Mouse (Mus musculus) granulocyte monocyte progenitor cell, adult 5-6 weeks (primary cell): ENCODE measurements around the gene Asrgl1. TPM values are rescaled to one million over a fixed set of nuclear protein-coding genes. Genes with fewer than 3 reads are reported as not detected.
"Not testable (repeated sequence)": the region's sequence is repeated elsewhere in the genome, so short reads cannot be mapped to it uniquely, and the experiment has no call there.

ENCODE experiments used
- ATAC-seq: replicated peaks from 2 replicates; pipeline ENCODE4 v1.8.0; 2016; ENCODE audit warnings: mild to moderate bottlenecking, moderate TSS enrichment, inconsistent platforms; ENCODE audit not compliant: poor library complexity, severe bottlenecking
- total RNA-seq, 2 experiments: library from RNA; stranded (forward) in 1 of 2; stranded (reverse) in 1 of 2; fragments of 200-712, 200-1000 nt in 1 of 2; fragments of >200 nt in 1 of 2; fragmentation: Nextera tagmentation in 1 of 2; gene quantifications; 2 replicates each; pipeline ENCODE4 v1.2.3; 2014 to 2017

Asrgl1 gene
- 22.0 and 32.6 TPM in 2 replicates for total RNA-seq (2014; fragmentation: Nextera tagmentation)
- 26.9 and 30.5 TPM in 2 replicates for total RNA-seq (2017)

DNA sequence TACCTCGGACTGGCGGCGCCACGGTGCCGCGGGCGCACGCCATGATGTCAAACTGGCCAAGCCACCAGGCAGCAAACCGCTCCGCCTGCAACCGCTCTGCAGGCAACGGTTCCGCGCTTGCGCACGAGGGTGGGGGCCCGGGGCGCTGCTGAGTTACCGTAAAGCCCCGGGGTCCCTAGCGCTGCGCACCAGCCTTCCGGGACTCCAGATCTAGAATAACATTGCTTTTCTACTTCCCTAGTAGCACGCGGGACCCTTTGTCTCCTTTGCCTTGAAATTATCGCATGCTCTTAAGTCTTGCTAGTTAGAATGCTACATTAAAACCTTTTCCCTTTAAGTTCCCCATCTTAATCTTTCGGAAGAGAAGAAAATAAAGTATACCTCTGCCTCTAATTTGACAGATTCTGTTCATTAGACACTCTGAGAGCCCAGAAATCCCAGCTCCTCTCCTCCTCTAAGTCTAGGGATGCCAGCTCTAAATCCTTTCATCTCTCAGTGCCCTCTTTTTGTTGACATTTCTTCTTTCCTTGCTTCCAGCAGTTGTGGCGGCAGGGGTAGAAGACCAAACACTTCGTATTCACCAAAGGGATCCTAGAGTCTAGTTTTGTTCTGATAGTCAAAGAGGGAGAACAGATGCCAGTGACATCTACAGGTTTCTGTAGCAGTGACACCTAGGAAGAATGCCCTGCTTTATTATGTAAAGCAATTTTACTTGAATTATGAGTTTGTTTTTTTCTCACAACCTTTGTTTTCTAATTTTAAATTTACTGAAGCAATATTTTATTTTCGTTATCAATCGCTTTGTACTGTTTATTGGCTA is at the start of gene Asrgl1:
Asrgl1 (minus strand) TSS at position 125 of the 820 bp plus-strand sequence.
- ATAC-seq = peak; percentile 97

DNA sequence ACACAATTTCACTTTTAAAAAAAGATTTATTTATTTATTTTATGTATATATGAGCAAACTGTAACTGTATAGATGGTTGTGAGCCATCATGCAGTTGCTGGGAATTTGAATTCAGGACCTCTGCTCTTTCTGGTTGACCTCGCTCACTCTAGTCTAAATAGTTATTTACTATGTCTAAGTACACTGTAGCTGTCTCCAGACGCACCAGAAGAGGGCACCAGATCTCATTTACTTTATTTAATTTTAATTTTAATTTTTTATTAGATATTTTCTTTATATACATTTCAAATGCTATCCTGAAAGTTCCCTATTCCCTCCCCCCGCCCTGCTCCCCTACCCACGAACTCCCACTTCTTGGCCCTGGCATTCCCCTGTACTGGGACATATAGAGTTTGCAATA is 10.8 kb upstream of the Asrgl1 start:
- ATAC-seq = no peak

DNA sequence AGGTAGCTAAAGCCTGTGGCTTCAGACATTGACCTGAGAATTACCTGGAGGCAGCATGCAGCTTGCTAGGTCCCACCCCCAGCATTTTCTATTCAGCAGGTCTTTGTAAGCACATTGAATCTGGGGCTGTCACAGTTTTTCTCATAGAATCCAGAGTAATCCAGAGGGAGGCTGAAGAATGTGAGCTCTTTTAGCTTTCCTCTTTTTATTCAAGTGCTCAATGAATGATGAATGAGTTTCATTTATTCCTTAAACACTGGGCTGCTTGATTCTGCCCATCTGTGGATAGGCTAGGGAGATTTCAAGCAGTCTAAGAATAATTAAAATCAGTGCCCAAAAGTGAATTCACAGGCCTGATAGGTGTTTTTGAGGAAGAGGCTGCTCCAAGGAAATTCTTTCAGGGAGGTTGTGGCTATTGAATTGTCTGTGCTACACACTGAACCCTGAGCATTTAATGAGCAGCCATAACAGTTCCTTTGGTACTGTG is 8.2 kb upstream of the Asrgl1 start:
- ATAC-seq = no peak

DNA sequence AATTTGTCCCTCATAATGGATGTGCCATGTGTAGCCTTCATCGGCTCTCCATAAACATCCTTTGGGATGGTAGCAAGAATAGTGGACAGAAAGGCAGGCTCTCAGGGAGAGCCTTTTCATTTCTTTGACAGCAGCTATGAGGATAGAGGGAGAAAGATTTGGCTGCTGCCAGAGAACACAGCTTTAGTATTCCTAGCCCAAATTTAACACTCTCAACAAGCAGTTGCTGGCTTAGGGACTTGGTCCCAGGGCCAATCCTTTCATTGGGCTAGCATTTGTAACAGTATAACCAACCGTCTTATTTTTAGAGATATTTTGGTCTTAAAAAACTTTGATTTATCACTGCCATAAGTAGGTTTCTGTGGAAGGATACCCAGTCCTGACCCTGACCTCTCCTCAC is 7.8 kb upstream of the Asrgl1 start:
- ATAC-seq = no peak

DNA sequence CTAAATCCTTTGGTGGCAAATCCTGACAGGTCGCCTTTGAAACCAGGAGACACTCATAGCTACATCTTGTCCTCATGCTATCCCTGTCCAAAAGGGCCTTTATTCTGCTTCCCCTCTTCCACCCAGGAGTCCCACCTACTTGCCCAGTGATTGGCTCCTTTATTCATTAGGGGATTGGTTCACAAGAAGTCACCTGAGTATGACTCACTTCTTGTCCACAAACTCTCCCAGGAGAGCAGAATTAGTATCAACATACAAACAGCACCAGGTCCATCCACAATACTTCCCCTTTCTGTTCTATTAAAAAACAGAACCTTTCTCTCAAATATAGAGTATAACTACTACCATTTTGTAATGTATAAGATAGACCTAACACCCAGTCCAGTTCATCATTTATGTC is 4.9 kb upstream of the Asrgl1 start:
- ATAC-seq = not testable (repeated sequence)

DNA sequence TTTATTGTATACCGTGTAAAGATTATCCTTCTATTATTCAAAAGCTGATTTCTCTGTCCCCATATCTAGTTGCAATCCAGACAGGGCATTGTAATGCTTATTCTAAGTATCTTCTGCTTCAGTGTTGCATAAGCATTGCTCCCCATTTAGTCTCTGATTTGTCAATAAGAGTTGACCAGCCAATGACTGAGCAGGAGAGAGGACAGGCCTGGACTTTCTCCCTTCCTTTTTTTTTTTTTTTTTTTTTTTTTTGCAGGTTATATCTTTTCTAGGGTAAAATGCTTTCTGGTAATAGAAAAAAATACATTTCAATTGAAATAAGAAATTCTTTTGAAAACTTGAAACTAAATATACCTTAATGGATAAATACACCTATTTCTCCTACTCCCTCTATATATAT is 1.7 kb upstream of the Asrgl1 start:
- peak; percentile 75 for ATAC-seq

DNA sequence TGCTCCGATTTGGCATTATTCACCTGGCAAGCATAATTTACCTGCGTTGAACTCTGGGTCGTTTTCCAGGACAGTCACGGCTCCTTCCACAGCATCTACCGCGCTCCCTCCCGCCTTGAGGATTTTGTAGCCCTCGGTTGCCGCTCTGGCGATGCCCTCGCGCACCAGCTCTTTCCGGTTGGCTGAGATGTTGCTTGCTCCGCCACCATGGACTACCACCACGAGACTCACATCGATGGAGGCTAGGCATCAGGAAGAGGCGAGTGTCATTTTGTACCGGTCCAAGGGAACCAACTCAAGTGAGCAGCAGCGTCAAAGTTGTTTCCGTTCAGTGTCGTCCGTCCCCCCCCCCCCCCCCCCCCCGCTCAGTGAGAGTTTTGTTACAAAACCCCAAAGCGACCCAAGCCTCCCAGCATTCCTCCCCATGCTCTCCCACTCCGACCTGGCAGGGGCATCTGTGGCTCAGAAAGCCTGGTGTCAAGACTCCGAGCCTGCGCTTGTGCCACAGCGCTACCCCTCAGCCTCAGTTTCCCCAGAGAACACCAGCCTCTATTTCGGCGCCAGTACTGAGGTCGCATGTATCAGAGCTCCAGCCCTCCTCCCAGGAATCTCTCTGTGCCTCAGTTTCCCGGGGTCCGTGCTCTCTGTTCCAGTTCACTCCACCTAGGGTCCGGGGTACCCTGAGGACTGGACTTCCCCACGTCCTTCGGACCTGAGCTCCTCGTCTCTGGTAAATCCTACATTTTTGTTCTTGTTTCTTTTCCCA is 507 bp downstream of the Asrgl1 start:
- peak; percentile 31 for ATAC-seq

DNA sequence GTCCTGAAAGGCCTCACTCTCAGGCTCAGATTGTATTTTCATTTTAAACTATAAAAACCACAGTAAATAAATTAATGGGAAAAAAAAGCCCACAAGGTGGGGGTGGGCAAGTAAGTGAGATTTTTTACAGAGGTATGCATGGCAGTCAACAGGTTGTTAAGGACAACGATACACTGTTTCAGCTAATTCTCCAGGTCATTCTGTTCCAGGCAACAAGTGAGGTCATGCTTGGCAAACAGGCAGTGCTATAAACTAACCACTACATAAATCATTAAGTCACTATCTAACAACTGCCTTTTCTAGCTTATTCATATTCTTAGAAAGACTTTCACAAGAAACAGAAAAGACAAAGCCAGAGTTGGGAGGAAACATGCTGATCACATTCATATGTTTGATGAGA is 5.4 kb downstream of the Asrgl1 start:
- no peak for ATAC-seq

DNA sequence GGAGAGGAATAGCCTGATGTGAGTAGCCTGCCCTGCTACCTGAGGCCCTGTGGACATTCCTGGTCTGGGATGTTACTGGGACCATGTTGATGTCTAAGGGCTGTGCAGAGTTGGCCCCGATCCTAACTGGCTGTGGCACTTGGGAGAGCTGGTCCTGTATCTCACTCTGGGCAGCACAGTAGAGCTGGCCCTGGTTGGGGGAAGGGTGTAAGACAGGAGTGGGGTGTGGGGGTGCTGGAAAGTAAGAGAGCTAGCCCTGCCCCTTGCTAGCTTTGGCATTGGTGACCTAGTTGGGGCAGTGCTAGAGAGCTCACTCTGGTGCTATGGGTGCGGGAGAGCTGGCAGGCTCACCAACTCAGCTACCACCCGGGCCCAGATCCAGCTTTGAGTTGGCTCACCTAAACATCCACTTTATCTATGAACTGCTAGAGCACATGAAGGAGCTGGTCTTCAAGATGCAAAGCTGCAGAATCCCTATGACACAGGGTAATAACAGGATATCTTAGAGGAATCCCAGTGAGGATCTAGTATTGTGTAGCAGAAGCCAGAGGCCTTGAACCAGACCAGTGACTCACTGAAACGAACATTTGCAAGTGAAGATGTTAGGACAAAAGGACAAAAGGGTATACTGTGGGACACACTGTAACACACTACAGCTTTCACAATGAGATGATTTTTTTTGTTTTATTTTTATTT is 6.8 kb downstream of the Asrgl1 start:
- ATAC-seq = no peak

DNA sequence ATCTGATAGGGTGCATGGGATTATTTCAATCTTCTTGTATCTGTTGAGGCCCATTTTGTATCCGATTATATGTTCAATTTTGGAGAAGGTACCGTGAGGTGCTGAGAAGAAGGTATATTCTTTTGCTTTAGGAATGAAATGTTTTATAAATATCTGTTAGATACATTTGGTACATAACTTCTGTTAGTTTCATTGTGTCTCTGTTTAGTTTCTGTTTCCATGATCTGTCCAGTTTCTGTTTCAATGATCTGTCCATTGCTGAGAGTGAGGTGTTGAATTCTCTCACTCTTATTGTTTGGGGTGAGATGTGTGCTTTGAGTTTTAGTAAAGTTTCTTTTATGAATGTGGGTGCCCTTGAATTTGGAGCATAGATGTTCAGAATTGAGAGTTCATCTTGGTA is 11.4 kb downstream of the Asrgl1 start:
- not testable (repeated sequence) for ATAC-seq

DNA sequence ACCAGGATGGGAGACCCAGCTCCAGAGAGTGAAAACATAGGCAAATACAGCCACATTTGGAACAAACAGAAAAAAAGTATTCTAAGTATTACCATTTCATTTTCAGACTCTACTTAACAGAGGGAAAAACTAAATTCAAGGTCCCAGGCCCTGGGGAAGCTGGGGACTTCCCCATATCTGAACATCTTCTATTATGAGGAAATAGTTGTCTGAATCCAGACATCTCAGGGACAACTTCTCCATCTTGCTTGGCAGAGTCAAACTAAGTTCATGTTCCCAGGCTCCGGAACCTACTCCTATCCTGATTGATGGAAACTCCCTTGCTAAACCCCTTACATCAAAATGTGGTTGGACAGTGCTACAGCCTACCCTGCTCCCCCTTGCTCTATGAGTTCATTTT is 13.0 kb downstream of the Asrgl1 start:
- ATAC-seq = peak; percentile 30

DNA sequence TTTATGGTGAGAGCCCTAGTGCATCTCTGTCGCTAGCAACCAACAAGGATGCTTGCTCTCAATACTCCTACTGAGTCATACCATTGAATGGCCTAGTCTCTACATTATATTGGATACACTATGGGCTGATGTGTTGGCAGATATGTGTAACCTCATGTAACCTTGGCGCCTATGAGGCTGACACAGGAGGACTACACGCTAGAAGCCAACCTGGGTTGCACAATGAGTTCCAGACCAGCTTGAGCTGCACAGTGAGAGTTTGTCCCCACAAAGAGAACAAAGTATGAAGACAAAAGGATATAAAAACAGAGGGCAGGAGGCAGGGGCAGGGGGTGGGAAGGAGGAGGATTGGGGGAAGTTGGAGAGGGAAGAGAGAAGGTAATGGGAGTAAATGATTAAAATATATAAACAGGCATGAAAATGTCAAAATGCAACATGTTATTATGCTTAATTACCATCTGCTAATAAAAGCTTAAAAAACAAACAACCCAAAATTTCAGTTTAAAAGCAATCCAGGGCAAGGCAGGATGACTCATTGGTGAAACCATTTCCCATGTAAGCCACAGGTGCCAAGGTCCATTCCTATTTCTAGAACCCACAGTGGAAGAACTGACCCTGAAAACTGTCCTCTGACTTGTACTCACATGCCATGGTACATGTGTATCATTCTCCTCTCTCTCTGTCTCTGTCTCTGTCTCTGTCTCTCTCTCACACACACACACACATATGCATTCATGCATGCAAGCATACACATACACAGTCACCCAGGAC is 15.6 kb downstream of the Asrgl1 start:
- ATAC-seq = no peak

DNA sequence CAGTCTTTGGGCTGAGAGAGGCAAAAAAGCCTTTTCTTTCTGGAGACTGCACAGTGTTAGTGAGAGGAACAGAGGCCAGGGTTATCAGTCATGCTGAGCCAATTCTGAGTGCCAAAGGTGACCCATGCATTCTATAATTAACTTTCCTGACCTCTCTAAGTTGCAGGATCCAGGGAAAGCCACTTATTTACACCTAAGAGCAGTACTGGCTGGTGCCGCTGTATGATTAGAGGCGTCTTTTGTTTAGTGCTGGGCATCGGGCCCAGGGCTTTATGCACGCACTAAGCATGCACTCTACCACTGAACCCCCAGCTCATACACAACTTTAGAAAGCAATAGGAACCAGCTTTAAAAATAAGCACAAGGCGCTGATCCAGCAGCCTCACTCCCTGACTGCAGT is 18.2 kb downstream of the Asrgl1 start:
- no peak for ATAC-seq

DNA sequence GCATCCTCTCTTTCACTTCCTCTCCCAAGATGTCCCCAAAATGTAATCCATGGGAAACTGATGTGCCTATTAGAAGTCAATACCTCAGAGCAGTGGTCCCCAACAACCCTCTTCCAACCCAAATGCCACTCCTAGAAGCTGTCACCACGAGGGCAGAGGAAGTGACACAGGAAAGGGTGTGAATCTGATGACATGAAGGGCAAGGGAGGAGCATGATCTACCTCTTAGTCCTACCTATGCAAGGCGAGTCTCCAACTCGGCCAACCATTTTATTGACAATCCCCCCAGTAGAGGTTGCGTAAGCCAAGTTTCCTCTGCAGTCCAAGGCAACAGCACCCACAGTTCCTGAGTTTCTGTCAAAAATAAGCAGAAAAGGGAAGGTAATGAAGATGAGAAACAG is 19.2 kb downstream of the Asrgl1 start:
- ATAC-seq = peak; percentile 57

DNA sequence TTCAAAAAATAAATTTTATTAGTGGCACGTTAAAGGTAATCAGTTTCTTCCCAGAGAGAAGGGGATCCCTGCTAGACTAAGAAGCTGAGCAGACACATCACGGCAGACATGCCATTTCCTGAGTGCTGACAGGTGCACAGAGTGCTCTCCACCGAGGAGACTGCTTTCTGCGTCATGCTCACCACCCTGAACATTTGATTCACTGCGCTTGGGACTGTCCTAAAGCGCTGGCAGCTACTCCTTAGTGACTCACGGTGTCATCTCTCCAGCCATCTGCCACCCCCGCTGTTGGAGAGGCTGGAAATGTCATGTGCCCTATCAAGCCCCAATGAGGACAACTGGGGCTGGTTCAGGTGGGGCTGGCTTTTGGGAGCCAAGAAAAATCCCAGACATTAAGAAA is 23.4 kb downstream of the Asrgl1 start:
- no peak for ATAC-seq

DNA sequence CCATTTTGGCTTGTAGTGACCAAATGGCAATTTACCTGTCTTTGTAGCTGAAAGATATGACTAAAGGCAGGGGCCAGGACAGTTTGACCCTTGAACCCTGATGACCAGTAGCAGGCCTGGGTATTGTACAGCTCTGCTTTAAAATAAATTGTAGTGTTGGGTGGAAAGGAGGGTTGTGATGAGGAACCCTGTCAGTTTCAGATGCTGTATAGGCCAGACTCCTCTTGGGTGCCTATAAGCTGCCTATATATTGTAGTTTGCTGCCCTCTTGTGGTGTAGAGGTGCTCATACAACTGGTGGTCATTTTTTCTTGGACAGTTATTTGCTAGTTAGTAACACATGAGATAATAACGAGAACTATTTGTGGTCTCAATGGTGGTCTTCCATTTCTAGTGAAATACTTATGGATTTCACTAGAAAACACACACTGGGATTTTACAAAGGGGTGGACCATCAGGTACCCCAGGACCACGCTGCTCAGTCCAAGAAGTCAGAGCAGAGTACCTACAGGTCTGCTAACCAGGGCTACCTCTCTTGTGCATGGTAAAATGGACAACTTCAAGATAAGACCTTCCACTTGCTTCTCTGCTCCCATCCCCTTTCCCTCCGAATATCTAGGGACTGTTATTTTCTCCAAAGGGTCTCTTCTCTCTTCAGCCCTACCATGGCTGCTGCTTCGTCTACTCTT is 25.1 kb downstream of the Asrgl1 start:
- ATAC-seq = peak; percentile 91

DNA sequence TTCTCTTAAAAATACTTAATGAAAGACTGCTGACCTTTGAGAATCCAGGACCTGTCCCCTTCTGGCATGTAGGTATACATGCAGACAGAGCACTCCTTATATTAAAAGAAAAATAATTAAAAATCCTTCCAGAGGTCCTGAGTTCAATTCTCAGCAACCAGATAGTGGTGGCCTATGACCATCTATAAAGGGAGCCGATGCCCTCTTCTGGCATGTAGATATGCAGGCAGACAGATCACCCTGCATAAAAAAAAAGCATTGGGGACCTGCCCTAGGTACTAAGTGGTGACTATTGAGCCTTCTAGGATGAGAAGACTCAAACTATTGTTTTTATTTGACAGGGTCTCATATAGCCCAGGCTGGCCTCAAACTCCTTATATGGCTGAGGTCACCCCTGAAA is 26.9 kb downstream of the Asrgl1 start:
- ATAC-seq = no peak

DNA sequence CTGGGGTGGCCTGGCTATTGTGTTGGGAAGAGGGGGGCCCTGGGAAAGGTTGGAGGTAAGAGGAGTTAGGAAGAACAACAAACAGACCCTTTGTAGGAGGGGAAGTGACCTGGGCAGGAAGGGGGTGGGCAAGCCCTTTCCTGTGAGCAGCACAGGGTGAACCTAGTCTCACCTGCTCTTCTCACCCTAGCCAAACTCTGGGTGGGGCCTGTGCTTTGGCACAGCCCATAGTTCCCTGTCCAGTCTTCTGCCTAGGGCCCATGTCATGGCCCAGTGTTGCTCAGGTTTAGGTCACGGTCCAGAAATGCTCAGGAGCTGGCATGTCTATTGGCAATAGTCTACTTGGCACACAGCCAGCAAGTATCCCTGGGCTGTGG is 28.1 kb downstream of the Asrgl1 start:
- 0 out of 2 replicates have a peak, but pooled peaks have one; percentile 4 for ATAC-seq

DNA sequence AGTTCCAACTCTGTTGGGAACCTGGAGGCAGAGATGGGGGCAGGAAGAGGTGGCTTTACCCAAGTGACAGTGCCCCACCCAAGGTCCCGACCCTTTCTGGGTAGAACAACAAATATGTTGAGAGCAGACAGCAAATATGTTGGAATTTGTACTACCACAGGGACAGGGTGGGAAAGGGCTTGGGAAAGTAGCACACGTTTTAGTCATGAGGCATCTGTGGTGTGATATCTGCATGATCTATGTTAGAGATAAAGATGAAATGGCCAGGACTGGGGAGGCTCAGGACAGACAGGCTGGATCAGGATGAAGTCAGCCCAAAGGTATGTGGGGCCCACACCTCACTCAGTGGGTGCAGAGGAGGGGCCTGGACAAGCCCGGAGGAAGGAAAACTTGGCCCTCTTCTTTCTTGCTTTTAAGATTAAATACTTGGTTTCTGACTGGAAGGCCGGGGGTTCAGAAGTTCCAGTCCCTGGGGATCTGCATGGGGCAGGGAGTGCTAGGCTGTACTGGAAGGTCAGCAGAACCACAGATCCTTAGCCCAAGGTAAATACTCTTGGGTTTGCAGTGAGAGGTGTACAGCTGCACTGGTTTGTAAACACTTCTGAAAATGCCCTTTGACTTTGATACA is 28.6 kb downstream of the Asrgl1 start:
- ATAC-seq = no peak
